Mouse (Mus musculus): ENCODE results near the gene 4933402J07Rik.

DNA sequence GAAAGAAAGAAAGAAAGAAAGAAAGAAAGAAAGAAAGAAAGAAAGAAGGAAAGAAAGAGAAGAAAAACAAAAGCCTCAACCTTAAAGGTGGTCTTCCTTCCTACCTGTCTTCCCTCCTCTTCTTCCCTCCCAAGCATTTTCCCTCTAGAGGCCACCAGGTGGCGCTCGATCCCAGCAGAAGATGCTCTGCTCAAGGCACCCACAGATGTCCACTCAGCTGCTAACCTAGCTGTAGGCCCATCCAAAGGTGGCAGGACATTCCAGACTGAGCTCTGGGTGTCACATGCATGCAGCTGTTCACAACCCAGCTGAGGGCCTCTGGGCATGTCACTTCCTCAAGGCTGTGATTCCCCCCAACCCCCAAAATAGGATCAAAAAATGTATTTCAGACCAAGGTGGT, 30.6 kb downstream of the 4933402J07Rik start:
- peak; percentile 54 for TF ChIP-seq CTCF (IDR thresholded peaks at IDR 0.05; ENCODE audit: low read depth, low read length)
- no peak for TF ChIP-seq POLR2A (IDR thresholded peaks at IDR 0.05; ENCODE audit: borderline replicate concordance, low read depth, low read length)
